Mouse (Mus musculus): Measurements from ENCODE around the gene Pla2g3. TPM values are rescaled to one million over a fixed set of nuclear protein-coding genes. Genes with fewer than 3 reads are reported as not detected.

Pla2g3 gene
- total RNA-seq, 2 experiments from 2014 or later, result 2.1 to 2.3 TPM

DNA sequence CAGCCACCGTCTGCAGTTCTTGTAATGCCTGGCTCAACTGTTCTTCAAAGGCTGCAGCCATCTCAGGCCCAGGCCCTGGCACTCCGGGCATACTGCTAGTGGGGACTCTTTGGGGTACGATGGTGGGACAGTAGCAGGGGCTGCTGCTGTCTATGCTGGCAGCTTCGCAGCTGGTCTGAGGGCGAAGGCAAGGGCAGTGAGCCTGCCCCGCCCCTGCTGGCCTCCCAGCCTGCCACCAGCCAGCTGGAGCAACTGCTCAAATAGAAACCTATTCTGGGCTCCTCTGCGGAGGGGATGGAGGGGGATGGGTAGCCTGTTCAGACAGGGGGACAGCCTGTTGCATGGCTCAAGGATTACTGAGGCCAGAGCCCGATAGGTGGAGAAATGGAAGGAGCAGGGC, 39.7 kb downstream of the Pla2g3 start:
- DNase-seq (ENCODE audit: low spot score in 2 of 2), result no peak
- Histone ChIP-seq H3K4me3 (no peak overlapping the region), H3K27ac (no peak overlapping the region)
- TF ChIP-seq CTCF (conservative IDR thresholded peaks at IDR 0.05), result no peak

DNA sequence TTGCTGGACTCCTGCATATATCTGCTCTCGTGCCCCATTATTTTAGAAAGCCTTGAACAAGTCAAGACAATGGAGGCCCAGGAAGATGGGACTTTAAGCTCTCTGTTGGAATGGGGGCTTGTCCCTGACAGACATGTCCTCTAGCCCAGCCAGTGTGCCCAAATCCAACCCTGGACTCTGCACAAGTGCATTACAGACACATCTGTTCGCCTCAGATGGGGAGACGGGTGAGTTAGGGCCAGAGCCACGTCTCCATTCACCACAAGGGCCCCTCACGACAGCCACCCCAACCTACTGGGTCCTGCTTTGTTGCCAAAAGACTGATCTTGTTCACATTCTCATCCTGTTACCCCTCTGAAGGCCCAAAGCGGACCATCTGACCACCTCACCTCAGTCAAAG, 40.1 kb downstream of the Pla2g3 start:
- TF ChIP-seq CTCF (conservative IDR thresholded peaks at IDR 0.05), result no peak
- no peak overlapping the region for H3K27ac ChIP-seq
- H3K4me3 ChIP-seq, result no peak overlapping the region
- DNase-seq (ENCODE audit: low spot score in 2 of 2), result no peak

DNA sequence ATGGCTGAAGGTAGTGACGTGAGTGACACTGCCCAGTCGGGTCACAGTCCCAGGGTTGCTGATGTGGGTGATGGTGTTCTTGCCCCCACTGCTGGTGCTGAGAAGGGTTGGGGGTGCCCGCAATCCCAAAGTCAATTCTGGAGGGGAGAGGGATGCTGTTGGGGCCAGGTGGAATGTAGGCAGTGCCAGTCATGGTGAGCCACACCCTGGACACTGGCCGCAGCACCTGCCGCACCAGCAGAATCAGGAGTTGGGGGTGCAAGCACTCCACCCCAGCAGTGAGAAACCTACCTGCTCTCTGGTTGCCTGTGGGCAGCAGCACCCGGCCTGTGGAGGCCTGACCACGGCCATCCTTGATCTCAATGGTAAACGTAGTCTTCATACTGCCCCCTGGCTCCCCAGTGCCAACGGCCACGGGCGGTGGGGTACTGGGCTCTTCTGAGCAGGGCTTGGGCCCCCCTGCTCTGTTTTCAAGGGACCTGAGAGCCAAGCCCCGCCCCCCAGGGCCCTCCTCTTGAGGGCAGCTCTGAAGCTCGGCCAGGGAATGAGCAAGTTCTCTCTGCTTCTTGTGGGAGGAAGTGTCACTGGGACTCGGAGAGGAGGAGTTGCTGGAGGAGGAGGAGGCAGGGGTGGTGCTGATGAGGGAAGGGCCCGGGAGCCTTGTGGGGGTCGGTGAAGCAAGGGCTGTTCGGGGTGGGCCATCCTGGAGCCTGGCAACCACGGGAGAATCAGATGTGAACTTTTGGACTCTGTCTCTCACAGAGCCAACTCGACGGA, 41.6 kb downstream of the Pla2g3 start:
- no peak for TF ChIP-seq CTCF (conservative IDR thresholded peaks at IDR 0.05)
- no peak for DNase-seq (ENCODE audit: low spot score in 2 of 2)

DNA sequence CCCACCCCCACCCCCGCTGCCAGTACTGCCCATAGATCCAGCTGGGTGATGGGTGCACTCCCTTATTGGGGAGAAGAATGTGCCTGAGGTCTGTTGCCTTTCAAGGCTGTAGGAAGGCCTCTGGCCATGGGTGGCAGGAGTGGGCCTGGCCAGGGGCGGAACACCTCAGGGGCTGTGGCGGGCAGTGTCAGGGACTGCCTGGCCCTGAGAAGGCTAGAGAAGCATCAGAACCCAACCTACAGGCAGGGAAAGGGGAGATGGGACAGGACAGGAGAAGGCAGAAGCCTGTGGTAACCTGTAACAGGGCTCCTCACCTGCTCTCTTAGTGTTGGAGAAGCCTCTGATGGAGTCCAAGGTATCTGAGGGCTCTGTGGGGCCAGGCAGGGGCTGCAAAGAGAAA, 42.6 kb downstream of the Pla2g3 start:
- Histone ChIP-seq H3K27ac (no peak overlapping the region), H3K4me3 (no peak overlapping the region)
- TF ChIP-seq CTCF (conservative IDR thresholded peaks at IDR 0.05), result no peak
- no peak for DNase-seq (ENCODE audit: low spot score in 2 of 2)

More for the DNA sequence above, 41.6 kb downstream of the Pla2g3 start:
- Histone ChIP-seq H3K27ac (no peak overlapping the region), H3K4me3 (no peak overlapping the region)

DNA sequence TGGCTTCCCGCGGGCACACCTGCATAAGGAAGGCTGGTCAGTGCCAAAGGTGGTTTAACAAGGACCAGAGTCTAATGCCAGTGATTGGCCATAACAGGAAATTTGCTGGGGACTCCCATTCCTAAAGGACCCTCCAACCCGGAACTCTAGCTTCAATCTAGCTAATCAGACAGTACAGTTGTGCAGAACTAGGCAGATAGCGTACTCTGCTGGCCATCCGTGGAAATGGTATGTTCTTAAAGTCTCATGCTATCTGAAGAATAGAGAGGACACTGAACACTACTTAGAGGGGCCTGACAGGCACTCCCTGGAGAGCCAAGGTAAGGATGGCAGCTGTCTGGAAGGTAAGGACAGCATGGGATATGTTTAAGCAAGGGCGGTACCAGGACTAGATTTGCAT, 43.5 kb downstream of the Pla2g3 start:
- peak in 1 of 2 experiments; percentile 59 for DNase-seq (ENCODE audit: low spot score in 2 of 2)
- Histone ChIP-seq H3K27ac (no peak overlapping the region), H3K4me3 (no peak overlapping the region)
- TF ChIP-seq CTCF (conservative IDR thresholded peaks at IDR 0.05), result peak; percentile 79

DNA sequence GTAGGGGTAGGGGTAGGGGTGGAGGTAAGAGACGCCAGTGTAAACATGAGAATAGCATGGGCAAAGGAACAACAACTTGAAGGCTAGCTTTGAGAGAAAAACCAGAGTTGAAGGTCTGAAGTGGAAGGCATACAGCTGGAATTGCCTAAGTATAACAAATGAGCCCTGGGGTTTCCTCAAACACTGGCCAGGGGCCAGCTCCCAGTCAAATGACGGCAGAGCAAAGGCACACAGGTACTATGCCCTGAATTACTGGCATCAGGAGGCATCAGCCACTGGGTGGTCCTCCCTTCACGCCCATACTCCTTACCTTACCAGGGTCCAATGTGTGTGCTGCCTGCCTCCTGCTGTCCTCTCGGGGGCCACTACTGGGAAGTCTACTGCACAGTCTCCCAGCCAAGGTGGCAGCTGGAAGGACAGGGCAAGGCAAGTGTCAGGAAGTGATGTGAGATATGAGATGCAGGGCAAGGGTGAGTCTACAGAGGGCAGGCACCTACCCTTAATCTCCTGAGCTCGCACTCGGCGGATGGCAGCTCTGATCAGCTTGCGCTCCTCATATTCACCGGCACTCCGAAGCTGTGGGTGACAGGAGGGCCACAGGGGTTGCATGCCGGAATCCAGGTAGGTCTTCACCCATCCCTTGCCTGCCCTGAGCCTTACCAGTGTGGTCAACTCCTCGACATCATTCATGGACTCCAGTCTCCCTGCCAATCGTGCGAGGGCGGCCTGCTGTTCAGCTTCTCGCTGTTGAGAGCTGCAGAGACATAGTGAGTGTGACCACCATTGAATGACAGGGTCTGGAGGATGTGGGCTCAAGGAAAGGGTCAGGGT, 44.2 kb downstream of the Pla2g3 start:
- Histone ChIP-seq H3K27ac (no peak overlapping the region), H3K4me3 (no peak overlapping the region)
- no peak for TF ChIP-seq CTCF (conservative IDR thresholded peaks at IDR 0.05)
- no peak for DNase-seq (ENCODE audit: low spot score in 2 of 2)

DNA sequence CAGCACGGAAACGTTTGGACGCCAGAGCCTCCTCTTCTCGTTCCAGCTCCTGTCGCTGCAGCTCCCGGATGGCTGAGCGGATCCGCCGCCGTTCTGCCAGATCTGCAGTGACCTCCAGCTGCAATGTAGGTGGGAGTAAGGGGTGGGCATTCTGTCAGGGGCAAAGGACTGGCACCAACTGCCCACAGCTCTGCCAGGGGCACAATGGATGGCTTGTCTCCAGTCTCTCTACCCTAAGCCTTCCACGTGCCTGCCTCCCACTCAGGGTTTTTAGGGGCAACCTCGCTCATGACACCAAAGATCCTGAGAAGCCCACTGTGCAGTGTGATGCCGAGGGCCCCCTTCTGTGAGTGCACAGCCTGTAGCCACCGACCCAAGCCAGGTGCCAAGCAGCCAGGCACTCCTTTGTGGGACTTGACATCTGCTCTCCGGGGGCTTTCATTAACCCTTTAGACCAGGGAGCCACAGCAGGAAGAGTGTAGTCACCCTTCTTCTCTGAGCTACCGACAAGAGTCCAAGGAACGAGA, 45.4 kb downstream of the Pla2g3 start:
- DNase-seq (ENCODE audit: low spot score in 2 of 2), result no peak

DNA sequence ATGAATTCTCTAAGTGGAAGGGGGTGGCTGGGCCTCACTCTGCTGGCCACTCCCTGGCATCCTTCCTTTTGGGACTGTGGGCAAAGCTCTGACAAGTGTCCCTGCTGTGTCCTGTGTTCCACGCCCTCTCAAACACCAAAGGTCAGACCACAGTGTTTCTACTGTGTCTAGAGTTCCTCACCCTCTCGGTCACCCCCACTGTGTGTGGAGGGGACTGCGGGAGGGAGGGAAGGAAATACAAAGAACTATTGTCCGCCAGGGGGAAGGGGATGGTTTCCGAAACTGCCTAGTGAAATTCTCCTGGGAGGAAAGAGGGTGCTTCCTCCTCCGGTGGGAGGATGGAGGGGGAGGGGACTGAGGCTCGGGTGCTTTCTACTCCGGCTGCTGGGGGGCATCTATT, 46.9 kb downstream of the Pla2g3 start:
- peak overlapping the region; percentile 80 for H3K27ac ChIP-seq
- peak overlapping the region; percentile 68 for H3K4me3 ChIP-seq
- no peak for TF ChIP-seq CTCF (conservative IDR thresholded peaks at IDR 0.05)
- DNase-seq (ENCODE audit: low spot score in 2 of 2), result no peak

More for the DNA sequence above, 45.4 kb downstream of the Pla2g3 start:
- Histone ChIP-seq H3K27ac (no peak overlapping the region), H3K4me3 (no peak overlapping the region)
- no peak for TF ChIP-seq CTCF (conservative IDR thresholded peaks at IDR 0.05)

DNA sequence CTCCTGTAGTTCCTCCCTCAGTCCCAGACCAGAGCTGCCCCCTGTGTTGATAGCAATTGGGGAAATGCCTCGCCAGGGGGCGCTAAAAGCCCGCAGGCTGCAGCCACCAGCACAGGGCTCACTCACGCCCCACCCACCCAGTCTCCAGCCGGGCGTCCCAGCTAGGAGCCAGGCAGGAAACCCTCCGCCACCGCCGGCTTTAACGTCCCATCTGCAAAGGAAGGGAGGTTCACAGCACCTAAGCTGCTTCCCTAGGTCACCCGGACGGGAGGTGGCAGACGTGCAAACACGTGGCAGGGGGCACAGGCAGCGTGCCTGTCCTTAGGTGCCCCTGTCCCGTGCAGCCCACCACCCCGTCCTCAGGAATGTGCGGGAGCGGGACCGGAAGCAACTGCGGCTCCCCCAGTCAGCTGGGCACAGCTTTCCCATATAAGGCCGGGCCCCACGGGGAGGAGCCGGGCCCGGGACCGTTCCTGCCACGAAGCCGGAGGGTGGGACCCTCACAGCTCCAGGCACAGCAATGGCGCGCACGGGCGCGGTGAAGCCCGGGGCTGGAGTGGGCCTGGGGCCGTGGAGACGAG, 47.4 kb downstream of the Pla2g3 start:
- DNase-seq (ENCODE audit: low spot score in 2 of 2), result peak; percentile 92 to 96
- H3K4me3 ChIP-seq, result peak overlapping the region; percentile 68

DNA sequence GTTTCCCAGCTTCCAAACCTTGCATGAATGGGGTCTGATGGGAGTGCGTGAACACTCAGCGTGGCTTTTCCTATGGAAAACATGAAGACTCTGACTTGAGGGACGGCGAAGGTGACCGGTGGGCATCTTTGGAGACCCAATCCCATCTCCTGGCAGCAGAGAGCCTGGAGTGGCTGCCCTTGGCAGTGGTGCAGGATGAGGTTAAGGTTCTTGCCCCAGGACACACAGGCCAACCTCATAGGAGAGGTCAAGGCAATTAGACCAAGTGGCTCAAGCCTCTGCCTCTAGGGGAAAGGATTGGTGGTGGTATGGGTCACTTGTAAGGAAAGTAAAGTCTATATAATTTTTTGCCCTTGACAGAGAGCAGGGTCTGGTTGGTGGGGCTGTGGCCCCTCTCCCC, 48.0 kb downstream of the Pla2g3 start:
- Histone ChIP-seq H3K4me3 (peak overlapping the region; percentile 68), H3K27ac (peak overlapping the region; percentile 80)
- no peak for TF ChIP-seq CTCF (conservative IDR thresholded peaks at IDR 0.05)
- DNase-seq (ENCODE audit: low spot score in 2 of 2), result no peak

More for the DNA sequence above, 47.4 kb downstream of the Pla2g3 start:
- TF ChIP-seq CTCF (conservative IDR thresholded peaks at IDR 0.05), result peak; percentile 98
- H3K27ac ChIP-seq, result peak overlapping the region; percentile 80

DNA sequence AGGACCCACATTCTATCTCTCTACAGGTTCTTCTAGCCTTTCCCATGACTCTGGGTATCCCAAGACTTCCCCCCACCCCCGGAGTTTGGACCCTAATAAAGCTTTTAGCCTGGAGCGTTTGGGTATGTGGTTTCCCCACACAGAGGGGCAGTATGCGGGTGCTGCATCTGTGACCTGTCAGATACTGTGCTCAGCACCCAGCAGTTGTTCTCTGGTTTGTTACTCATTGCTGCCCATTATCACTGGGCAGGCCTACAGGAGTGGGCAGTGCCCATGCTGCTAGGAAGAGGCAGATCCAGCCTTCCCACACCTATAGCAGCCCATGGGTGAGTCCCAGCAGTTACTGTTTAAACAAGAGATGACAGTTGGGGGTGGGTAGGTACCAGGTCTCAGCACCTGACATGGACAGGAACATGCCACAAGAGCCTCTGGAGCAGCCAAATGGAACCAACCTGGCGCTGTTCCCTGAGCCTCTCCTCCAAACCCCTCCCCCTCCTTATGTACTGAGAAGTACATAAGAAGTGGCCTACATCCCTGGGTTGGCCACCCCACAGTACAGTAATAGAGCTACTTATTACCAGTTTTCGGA, 48.8 kb downstream of the Pla2g3 start:
- no peak for DNase-seq (ENCODE audit: low spot score in 2 of 2)
- no peak for TF ChIP-seq CTCF (conservative IDR thresholded peaks at IDR 0.05)
- Histone ChIP-seq H3K4me3 (no peak overlapping the region), H3K27ac (no peak overlapping the region)

DNA sequence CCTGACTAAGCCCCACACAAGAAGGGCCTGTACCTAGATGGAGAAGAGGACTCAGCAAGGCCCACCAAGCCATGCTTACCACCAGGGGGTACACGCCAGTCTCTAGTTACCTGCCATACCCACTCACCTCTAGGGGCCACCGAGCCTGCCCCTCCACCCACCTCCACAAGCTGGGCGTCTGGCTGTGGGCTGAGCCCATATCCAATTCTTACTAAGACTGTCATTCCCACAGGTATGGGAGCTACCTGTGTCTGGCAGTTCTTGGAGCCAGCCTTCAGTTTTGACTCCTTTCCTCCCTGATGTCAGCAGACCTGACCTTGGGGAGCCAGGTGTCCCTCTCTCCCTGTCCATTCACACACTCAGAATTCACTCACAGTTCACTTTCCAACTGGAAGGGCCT, 49.6 kb downstream of the Pla2g3 start:
- DNase-seq (ENCODE audit: low spot score in 2 of 2), result no peak
- Histone ChIP-seq H3K27ac (no peak overlapping the region), H3K4me3 (no peak overlapping the region; the same call in 1 of the 2 replicates)
- no peak for TF ChIP-seq CTCF (conservative IDR thresholded peaks at IDR 0.05)

All from layer of hippocampus, adult 2 months (tissue).